Comparison of ENCODE assay signal across 19 mouse cellular contexts in the genomic region with DNA sequence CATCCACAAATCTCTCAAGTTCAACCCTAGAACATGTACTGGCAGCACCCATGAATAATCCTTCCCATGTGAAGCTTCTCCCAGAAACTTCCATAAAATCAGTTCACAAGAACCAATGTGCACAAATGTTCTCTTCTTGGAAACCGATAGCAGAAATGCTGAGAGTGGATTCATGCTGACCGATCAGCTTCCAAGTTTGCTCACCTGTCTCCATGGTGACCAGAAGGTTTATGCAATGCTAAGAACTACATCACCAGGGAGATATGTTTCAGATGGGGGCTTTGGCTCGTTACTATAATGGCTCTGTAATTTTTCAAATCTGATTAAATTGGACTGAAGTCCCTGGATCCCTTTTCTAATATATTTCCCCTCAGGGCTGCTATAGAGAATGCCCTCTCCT.
DNase-seq lines count a peak whose midpoint lies in the region; ATAC-seq and TF ChIP-seq lines count a peak whose summit lies in the region.
"Had no signal": no experiment of that assay in that cellular context is flagged by ENCODE, and none has a peak within 500 bp of the region (broad histone marks: within the 10 kb centered on the region; RNA-seq: fewer than 3 reads in every experiment).

No protein-coding gene starts in this region.

- H3K27me3 ChIP-seq in hindbrain, postnatal 0 days (ENCODE audit: insufficient read depth, low read length), result no peaks in the 10 kb centered on the region
- H3K27me3 ChIP-seq in hindbrain, embryonic 16.5 days (replicated peaks; ENCODE audit: control insufficient read depth, insufficient read depth, low read length), result no peaks in the 10 kb centered on the region
- no peaks in the 10 kb centered on the region for H3K27me3 ChIP-seq in liver, adult 2 months (ENCODE audit: control insufficient read depth, insufficient read depth, low read length)
- no peaks in the 10 kb centered on the region for H3K27me3 ChIP-seq in liver, embryonic 11.5 days (replicated peaks; ENCODE audit: control insufficient read depth, insufficient read depth, low read length)
- no peaks in the 10 kb centered on the region for H3K27me3 ChIP-seq in embryonic facial prominence, embryonic 14.5 days (replicated peaks; ENCODE audit: control insufficient read depth, insufficient read depth, low read length)
- H3K27me3 ChIP-seq: liver, embryonic 13.5 days; midbrain, embryonic 12.5 days had no signal

- no peaks in the 10 kb centered on the region for H3K36me3 ChIP-seq in hindbrain, postnatal 0 days (ENCODE audit: insufficient read depth, low read length)
- no peaks in the 10 kb centered on the region for H3K36me3 ChIP-seq in hindbrain, embryonic 16.5 days (ENCODE audit: control insufficient read depth, insufficient read depth, low read length)
- H3K36me3 ChIP-seq in liver, adult 2 months (ENCODE audit: control insufficient read depth, insufficient read depth, low read length), result no peaks in the 10 kb centered on the region
- H3K36me3 ChIP-seq in liver, embryonic 11.5 days (ENCODE audit: control insufficient read depth, insufficient read depth, low read length), result no peaks in the 10 kb centered on the region
- H3K36me3 ChIP-seq in embryonic facial prominence, embryonic 14.5 days (ENCODE audit: control insufficient read depth, insufficient read depth, low read length), result no peaks in the 10 kb centered on the region
- H3K36me3 ChIP-seq: forebrain, embryonic 10.5 days; liver, embryonic 13.5 days; lung, embryonic 15.5 days; midbrain, embryonic 12.5 days had no signal

- ATAC-seq in hindbrain, postnatal 0 days, result no peak
- ATAC-seq in hindbrain, embryonic 16.5 days, result no peak
- no peak for ATAC-seq in liver, embryonic 11.5 days (replicated peaks; ENCODE audit: low FRiP score)
- no peak; the same call in 1 of the 2 replicates for ATAC-seq in embryonic facial prominence, embryonic 14.5 days (ENCODE audit: low read depth)
- no peak for ATAC-seq in megakaryocyte progenitor cell, adult 5-6 weeks (replicated peaks; ENCODE audit: poor library complexity)

- peak; percentile 46 for DNase-seq in hindbrain, postnatal 0 days (ENCODE audit: low spot score)
- DNase-seq in liver, adult 2 months (ENCODE audit: extremely low read depth, low read depth, low spot score), result peak; percentile 78
- DNase-seq in liver, embryonic 11.5 days (ENCODE audit: low spot score), result no peak
- peak; percentile 38 for DNase-seq in NIH3T3 (ENCODE audit: low read depth)
- DNase-seq in embryonic facial prominence, embryonic 14.5 days (ENCODE audit: low spot score), result peak; percentile 62
- DNase-seq in frontal cortex, postnatal 25 days (ENCODE audit: low spot score in 2 of 2), result no peak
- DNase-seq: B cell, adult 2 months; gastrocnemius, postnatal 14 days; kidney, adult 11 months; liver, embryonic 13.5 days; thymus, adult 18-20 months; thymus, postnatal 4 days had no signal

- H3K79me2 ChIP-seq in liver, adult 2 months (ENCODE audit: control insufficient read depth, insufficient read depth, low read length), result no peaks in the 10 kb centered on the region

- TF ChIP-seq CTCF in hindbrain, postnatal 0 days (IDR thresholded peaks at IDR 0.05; ENCODE audit: low read depth), result no peak
- no peak for TF ChIP-seq CTCF in liver, adult 2 months (IDR thresholded peaks at IDR 0.05; ENCODE audit: low read depth, low read length)

- H3K9me3 ChIP-seq in hindbrain, postnatal 0 days (ENCODE audit: low read length), result no peaks in the 10 kb centered on the region
- no peaks in the 10 kb centered on the region for H3K9me3 ChIP-seq in hindbrain, embryonic 16.5 days (ENCODE audit: control insufficient read depth, low read length)
- no peaks in the 10 kb centered on the region for H3K9me3 ChIP-seq in liver, embryonic 11.5 days (ENCODE audit: control insufficient read depth, low read length)
- H3K9me3 ChIP-seq in embryonic facial prominence, embryonic 14.5 days (ENCODE audit: control insufficient read depth, low read length), result no peaks in the 10 kb centered on the region
- H3K9me3 ChIP-seq: forebrain, embryonic 10.5 days; liver, embryonic 13.5 days; lung, embryonic 15.5 days; midbrain, embryonic 12.5 days had no signal

- no peaks in the 10 kb centered on the region for H3K4me1 ChIP-seq in hindbrain, postnatal 0 days (ENCODE audit: insufficient read depth, low read length)
- H3K4me1 ChIP-seq in hindbrain, embryonic 16.5 days (ENCODE audit: control insufficient read depth, insufficient read depth, low read depth, low read length), result no peaks in the 10 kb centered on the region; the same call in 1 of the 2 replicates
- H3K4me1 ChIP-seq in liver, adult 2 months (ENCODE audit: control insufficient read depth, insufficient read depth, low read length), result no peaks in the 10 kb centered on the region
- no peaks in the 10 kb centered on the region for H3K4me1 ChIP-seq in liver, embryonic 11.5 days (replicated peaks; ENCODE audit: control insufficient read depth, insufficient read depth, low read length)
- no peaks in the 10 kb centered on the region for H3K4me1 ChIP-seq in embryonic facial prominence, embryonic 14.5 days (ENCODE audit: control insufficient read depth, insufficient read depth, low read length)
- H3K4me1 ChIP-seq: forebrain, embryonic 10.5 days; liver, embryonic 13.5 days; lung, embryonic 15.5 days; midbrain, embryonic 12.5 days had no signal

- TF ChIP-seq POLR2A in liver, adult 2 months (IDR thresholded peaks at IDR 0.05; ENCODE audit: extremely low read depth, insufficient read depth, low read length), result no peak

- H3K9ac ChIP-seq in hindbrain, postnatal 0 days (replicated peaks; ENCODE audit: low read length), result no peak overlapping the region
- no peak overlapping the region for H3K9ac ChIP-seq in hindbrain, embryonic 16.5 days (ENCODE audit: low read depth, low read length)
- no peak overlapping the region for H3K9ac ChIP-seq in liver, adult 2 months (ENCODE audit: low read depth, low read length)
- no peak overlapping the region for H3K9ac ChIP-seq in liver, embryonic 11.5 days (ENCODE audit: low read depth, low read length)
- no peak overlapping the region for H3K9ac ChIP-seq in embryonic facial prominence, embryonic 14.5 days (ENCODE audit: low read depth, low read length)
- H3K9ac ChIP-seq: liver, embryonic 13.5 days; lung, embryonic 15.5 days; midbrain, embryonic 12.5 days had no signal

- H3K27ac ChIP-seq in hindbrain, postnatal 0 days, result no peak overlapping the region
- H3K27ac ChIP-seq in hindbrain, embryonic 16.5 days (ENCODE audit: low read depth, low read length), result no peak overlapping the region
- peak overlapping the region; percentile 42; the same call in 1 of the 2 replicates for H3K27ac ChIP-seq in liver, adult 2 months (replicated peaks; ENCODE audit: insufficient read depth, low read depth, low read length)
- H3K27ac ChIP-seq in liver, embryonic 11.5 days (ENCODE audit: low read depth, low read length), result no peak overlapping the region
- no peak overlapping the region for H3K27ac ChIP-seq in embryonic facial prominence, embryonic 14.5 days (replicated peaks; ENCODE audit: low read depth, low read length)
- H3K27ac ChIP-seq: forebrain, embryonic 10.5 days; liver, embryonic 13.5 days; lung, embryonic 15.5 days; macrophage; midbrain, embryonic 12.5 days had no signal

- no peak overlapping the region for H3K4me2 ChIP-seq in hindbrain, postnatal 0 days (ENCODE audit: low read depth, low read length)
- H3K4me2 ChIP-seq in hindbrain, embryonic 16.5 days (ENCODE audit: low read length), result no peak overlapping the region
- no peak overlapping the region for H3K4me2 ChIP-seq in liver, embryonic 11.5 days
- H3K4me2 ChIP-seq in embryonic facial prominence, embryonic 14.5 days (ENCODE audit: low read depth, low read length), result no peak overlapping the region
- H3K4me2 ChIP-seq: liver, embryonic 13.5 days; lung, embryonic 15.5 days; midbrain, embryonic 12.5 days had no signal

- H3K4me3 ChIP-seq in hindbrain, postnatal 0 days (ENCODE audit: low read length), result no peak overlapping the region
- no peak overlapping the region for H3K4me3 ChIP-seq in hindbrain, embryonic 16.5 days (ENCODE audit: low read length)
- H3K4me3 ChIP-seq in liver, adult 2 months (ENCODE audit: insufficient read depth, low read depth, low read length), result no peak overlapping the region
- H3K4me3 ChIP-seq in liver, embryonic 11.5 days (ENCODE audit: low read depth, low read length), result no peak overlapping the region
- no peak overlapping the region for H3K4me3 ChIP-seq in embryonic facial prominence, embryonic 14.5 days (ENCODE audit: low read depth, low read length)
- H3K4me3 ChIP-seq: forebrain, embryonic 10.5 days; liver, embryonic 13.5 days; lung, embryonic 15.5 days; midbrain, embryonic 12.5 days; myocyte had no signal

- 30% methylated on average over 3 of the region's 3 CpGs for WGBS in hindbrain, postnatal 0 days
- WGBS in hindbrain, embryonic 16.5 days, result 43% methylated on average over 3 of the region's 3 CpGs
- WGBS in liver, adult 2 months, result 20% methylated on average over 3 of the region's 3 CpGs
- WGBS in liver, embryonic 11.5 days, result 63% methylated on average over 3 of the region's 3 CpGs
- 49% methylated on average over 3 of the region's 3 CpGs for WGBS in embryonic facial prominence, embryonic 14.5 days

Comparison
In these comparisons a context has a peak if more than half of its experiments do, and no peak if none do; other contexts are left out.
1. DNase-seq: peak in hindbrain, postnatal 0 days (single experiment), liver, adult 2 months (single experiment), NIH3T3 (single experiment) and embryonic facial prominence, embryonic 14.5 days (single experiment); none in liver, embryonic 11.5 days (single experiment) and frontal cortex, postnatal 25 days (0 of 2).